Mouse (Mus musculus) embryo, embryonic 9.5 days (tissue): Measurements from ENCODE around the gene Tcerg1l.

ENCODE experiments used
- DNase-seq: peaks from one replicate; pipeline ENCODE4 v3.0.0-alpha.2; 2017; ENCODE audit errors: extremely low spot score

Tcerg1l gene

GRCm38 (mm10) chr7:138397485-138398181 lies at the start of gene Tcerg1l:
Gene Tcerg1l, minus strand, starts transcription at chr7:138397730.
- peak; percentile 53 for DNase-seq

- DNase-seq: no peak
Measured at GRCm38 (mm10) chr7:138442096-138442495, 44.6 kb upstream of the Tcerg1l start.

GRCm38 (mm10) chr7:138432541-138432940 lies 35.0 kb upstream of the Tcerg1l start:
- no peak for DNase-seq

GRCm38 (mm10) chr7:138431456-138431855 lies 33.9 kb upstream of the Tcerg1l start:
- no peak for DNase-seq

- peak; percentile 23 for DNase-seq
Measured at GRCm38 (mm10) chr7:138429916-138430315, 32.4 kb upstream of the Tcerg1l start.

GRCm38 (mm10) chr7:138428826-138429225 lies 31.3 kb upstream of the Tcerg1l start:
- DNase-seq: peak; percentile 17

- no peak for DNase-seq
Measured at GRCm38 (mm10) chr7:138427441-138427840, 29.9 kb upstream of the Tcerg1l start.

- DNase-seq: no peak
Measured at GRCm38 (mm10) chr7:138413496-138413895, 16.0 kb upstream of the Tcerg1l start.

GRCm38 (mm10) chr7:138401641-138402040 lies 4.1 kb upstream of the Tcerg1l start:
- DNase-seq: no peak

GRCm38 (mm10) chr7:138400506-138401272 lies 3.2 kb upstream of the Tcerg1l start:
- no peak for DNase-seq

- DNase-seq: peak; percentile 75
Measured at GRCm38 (mm10) chr7:138398182-138398793, 758 bp upstream of the Tcerg1l start.

- peak; percentile 79 for DNase-seq
Measured at GRCm38 (mm10) chr7:138396863-138397484, 556 bp downstream of the Tcerg1l start.

- no peak for DNase-seq
Measured at GRCm38 (mm10) chr7:138396109-138396862, 1.2 kb downstream of the Tcerg1l start.

GRCm38 (mm10) chr7:138389941-138390340 lies 7.6 kb downstream of the Tcerg1l start:
- DNase-seq: no peak

- no peak for DNase-seq
Measured at GRCm38 (mm10) chr7:138389071-138389470, 8.5 kb downstream of the Tcerg1l start.

GRCm38 (mm10) chr7:138379221-138379620 lies 18.3 kb downstream of the Tcerg1l start:
- no peak for DNase-seq

GRCm38 (mm10) chr7:138378546-138378945 lies 19.0 kb downstream of the Tcerg1l start:
- DNase-seq: no peak

GRCm38 (mm10) chr7:138375573-138375972 lies 22.0 kb downstream of the Tcerg1l start:
- no peak for DNase-seq

- DNase-seq: no peak
Measured at GRCm38 (mm10) chr7:138374376-138374775, 23.2 kb downstream of the Tcerg1l start.

- no peak for DNase-seq
Measured at GRCm38 (mm10) chr7:138373530-138373929, 24.0 kb downstream of the Tcerg1l start.

GRCm38 (mm10) chr7:138367570-138367969 lies 30.0 kb downstream of the Tcerg1l start:
- no peak for DNase-seq
